Mouse (Mus musculus) hindlimb bud, embryonic 11.5 days (tissue): ENCODE measurements around the gene Gm21983.

Experiments
- DNase-seq: peaks from one replicate; pipeline ENCODE4 v3.0.0-alpha.2; 2012; ENCODE audit warnings: low read depth, low spot score; ENCODE audit errors: extremely low spot score

Gm21983 gene

GRCm38 (mm10) chr7:27189271-27189931 is 8.5 kb upstream of the Gm21983 start:
- no peak for DNase-seq

- no peak for DNase-seq
These were observed 5.1 kb upstream of the Gm21983 start for GRCm38 (mm10) chr7:27185986-27186385.

GRCm38 (mm10) chr7:27184964-27185363 is 4.1 kb upstream of the Gm21983 start:
- DNase-seq = no peak

- no peak for DNase-seq
These were observed 1.6 kb upstream of the Gm21983 start for GRCm38 (mm10) chr7:27182498-27182897.

GRCm38 (mm10) chr7:27180036-27180435 is 850 bp downstream of the Gm21983 start:
- DNase-seq = no peak

GRCm38 (mm10) chr7:27179217-27179918 is 1.5 kb downstream of the Gm21983 start:
- no peak for DNase-seq

GRCm38 (mm10) chr7:27178324-27179216 is 2.3 kb downstream of the Gm21983 start, which contains the start of gene Rab4b:
Gene Rab4b (minus strand): TSS chr7:27178896.
- DNase-seq = peak; percentile 95

- no peak for DNase-seq
These were observed 3.0 kb downstream of the Gm21983 start for GRCm38 (mm10) chr7:27177942-27178323.

GRCm38 (mm10) chr7:27174896-27175295 is 6.0 kb downstream of the Gm21983 start:
- DNase-seq = no peak

GRCm38 (mm10) chr7:27174496-27174895 is 6.4 kb downstream of the Gm21983 start:
- no peak for DNase-seq

- no peak for DNase-seq
These were observed 9.9 kb downstream of the Gm21983 start for GRCm38 (mm10) chr7:27170981-27171380.

- DNase-seq = no peak
These were observed 12.5 kb downstream of the Gm21983 start for GRCm38 (mm10) chr7:27168371-27168770.

GRCm38 (mm10) chr7:27167475-27168094 is 13.3 kb downstream of the Gm21983 start:
- DNase-seq = no peak

- DNase-seq = peak; percentile 78
These were observed 14.0 kb downstream of the Gm21983 start, which contains the start of gene Egln2 for GRCm38 (mm10) chr7:27166614-27167474. Gene Egln2 (minus strand): TSS chr7:27166802.

GRCm38 (mm10) chr7:27166229-27166613 is 14.7 kb downstream of the Gm21983 start:
- DNase-seq = no peak

- no peak for DNase-seq
These were observed 15.2 kb downstream of the Gm21983 start for GRCm38 (mm10) chr7:27165696-27166095.

- no peak for DNase-seq
These were observed 15.8 kb downstream of the Gm21983 start for GRCm38 (mm10) chr7:27165007-27165655.

GRCm38 (mm10) chr7:27164112-27164947 is 16.6 kb downstream of the Gm21983 start:
- DNase-seq = no peak

GRCm38 (mm10) chr7:27163450-27163805 is 17.5 kb downstream of the Gm21983 start:
- DNase-seq = no peak
